Mouse (Mus musculus): ENCODE measurements at regions not wholly inside any gene's neighbourhood (a gene's known extent, or its start where the extent isn't known, plus 50 kb on each side); places are given as distances from the start of the nearest gene placed in this dataset.

- no peak for ATAC-seq
- Histone ChIP-seq H3K4me3 (ENCODE audit: low read depth, low read length) (no peak overlapping the region), H3K9ac (no peak overlapping the region), H3K27ac (ENCODE audit: low read depth, low read length) (no peak overlapping the region), H3K36me3 (ENCODE audit: insufficient read depth) (no peaks in the 10 kb centered on the region), H3K27me3 (ENCODE audit: insufficient read depth, low read length) (no peaks in the 10 kb centered on the region), H3K4me1 (ENCODE audit: insufficient read depth) (no peaks in the 10 kb centered on the region), H3K9me3 (ENCODE audit: low read length) (0 out of 2 replicates have a peak, but pooled peaks cover 3% of the 10 kb centered on the region), H3K4me2 (ENCODE audit: low read depth) (no peak overlapping the region)
- no peak for DNase-seq
- no peak for TF ChIP-seq CTCF (IDR thresholded peaks at IDR 0.05; ENCODE audit: low read depth)
- 83% methylated on average over 8 of the region's 8 CpGs for WGBS
Observed at GRCm38 (mm10) chr17:85563391-85563790, 50.0 kb upstream of the Six3 start.
